In genomic region chr4:151141196-151141880, GRCm38 (mm10) we compare ENCODE assay signal across 9 mouse cellular contexts. TPM values are rescaled to one million over a fixed set of nuclear protein-coding genes. Genes with fewer than 3 reads are reported as not detected.
DNase-seq lines count a peak whose midpoint lies in the region; ATAC-seq and TF ChIP-seq lines count a peak whose summit lies in the region.
"Had no signal": no experiment of that assay in that cellular context is flagged by ENCODE, and none has a peak within 500 bp of the region (broad histone marks: within the 10 kb centered on the region; RNA-seq: fewer than 3 reads in every experiment).

No protein-coding gene starts in this region.

- H3K4me1 ChIP-seq in ES-Bruce4 (ENCODE audit: control insufficient read depth, insufficient read depth, low read length): peaks cover 10% of the 10 kb centered on the region
- peaks cover 40% of the 10 kb centered on the region for H3K4me1 ChIP-seq in forebrain, embryonic 15.5 days
- H3K4me1 ChIP-seq in lung, adult 2 months (ENCODE audit: control insufficient read depth, insufficient read depth, low read length): peaks cover 2% of the 10 kb centered on the region; the same call in 1 of the 2 replicates

- H3K9me3 ChIP-seq in ES-Bruce4 (replicated peaks; ENCODE audit: control insufficient read depth, insufficient read depth, low read length, poor library complexity, severe bottlenecking): peaks cover 12% of the 10 kb centered on the region; the same call in 1 of the 2 replicates
- no peaks in the 10 kb centered on the region for H3K9me3 ChIP-seq in forebrain, embryonic 15.5 days

- H3K9ac ChIP-seq in ES-Bruce4 (ENCODE audit: low read depth, poor library complexity, severe bottlenecking): no peak overlapping the region
- H3K9ac ChIP-seq in forebrain, embryonic 15.5 days (replicated peaks): peak overlapping the region; percentile 36

- TF ChIP-seq EP300 in ES-Bruce4 (IDR thresholded peaks at IDR 0.05; ENCODE audit: insufficient read depth, low read depth, low read length): no peak

- peak overlapping the region; percentile 63 for H3K4me2 ChIP-seq in forebrain, embryonic 15.5 days (replicated peaks)

- TF ChIP-seq POLR2A in ES-Bruce4 (IDR thresholded peaks at IDR 0.05; ENCODE audit: insufficient read depth, low read length): no peak
- no peak for TF ChIP-seq POLR2A in lung, adult 2 months (IDR thresholded peaks at IDR 0.05; ENCODE audit: borderline replicate concordance, extremely low read depth, low read depth, low read length)

- no peak overlapping the region for H3K4me3 ChIP-seq in ES-Bruce4 (ENCODE audit: low read depth, low read length)
- H3K4me3 ChIP-seq in forebrain, embryonic 15.5 days: peak overlapping the region; percentile 29
- H3K4me3 ChIP-seq in lung, adult 2 months (replicated peaks; ENCODE audit: extremely low read depth, low read depth, low read length): no peak overlapping the region

- no peaks in the 10 kb centered on the region for H3K36me3 ChIP-seq in ES-Bruce4 (ENCODE audit: control insufficient read depth, insufficient read depth, low read length, poor library complexity, severe bottlenecking)
- no peaks in the 10 kb centered on the region for H3K36me3 ChIP-seq in forebrain, embryonic 15.5 days

- no peaks in the 10 kb centered on the region for H3K27me3 ChIP-seq in ES-Bruce4 (ENCODE audit: control insufficient read depth, insufficient read depth, low read length, poor library complexity, severe bottlenecking)
- H3K27me3 ChIP-seq in forebrain, embryonic 15.5 days: no peaks in the 10 kb centered on the region

- peak; percentile 67 for ATAC-seq in forebrain, embryonic 15.5 days (replicated peaks)
- 0 out of 2 replicates have a peak, but pooled peaks have one; percentile 21 for ATAC-seq in neutrophil, adult 5-6 weeks (ENCODE audit: extremely low read depth, insufficient number of reproducible peaks, low FRiP score, poor library complexity, severe bottlenecking)

- DNase-seq in cerebellum, adult 11 months: peak; percentile 97
- DNase-seq in heart, postnatal 25 days (ENCODE audit: low spot score): peak; percentile 69
- peak; percentile 99 for DNase-seq in layer of hippocampus, adult 11-12 months (ENCODE audit: low spot score)
- peak; percentile 95 for DNase-seq in lung, adult 2 months
- peak; percentile 84 for DNase-seq in testis, postnatal 14 days (ENCODE audit: low spot score)

- WGBS in forebrain, embryonic 15.5 days: 2% methylated on average over 13 of the region's 13 CpGs
- 4% methylated on average over 13 of the region's 13 CpGs for WGBS in lung, adult 2 months

- no peak overlapping the region for H3K27ac ChIP-seq in ES-Bruce4 (ENCODE audit: insufficient read depth, low read length)
- H3K27ac ChIP-seq in forebrain, embryonic 15.5 days (replicated peaks): peak overlapping the region; percentile 95

- TF ChIP-seq CTCF in ES-Bruce4 (IDR thresholded peaks at IDR 0.05; ENCODE audit: low read depth, low read length): peak; percentile 85
- TF ChIP-seq CTCF in lung, adult 2 months (IDR thresholded peaks at IDR 0.05; ENCODE audit: insufficient read depth, low read length): peak; percentile 90

- intact Hi-C loops in heart, postnatal 25 days (cut with DNase I): loop anchor here (5.0 kb wide), 1 partner anchor 174 kb away; no protein-coding TSS in a partner anchor

RNA-seq across cellular contexts. Expression of gene Gm13090, which starts 52.0 kb away (rescaled TPM):
- not detected in 2 replicates for polyA plus RNA-seq in ES-Bruce4 (2011; ENCODE audit: insufficient read depth, insufficient read length, low read depth, missing spikeins)
- 0.24 TPM in 1 of 2 replicates, not detected in the other for polyA plus RNA-seq in forebrain, embryonic 15.5 days (2015; fragmentation: Nextera tagmentation; extraction: Ambion mirVana)
- not detected for total RNA-seq in heart, postnatal 25 days (2021)
- not detected in 2 replicates for polyA plus RNA-seq in lung, adult 2 months (2012; rRNA removed)
- not detected in 2 replicates for total RNA-seq in neutrophil, adult 5-6 weeks (2017)
- polyA plus RNA-seq: liver, embryonic 16.5 days had no signal
